Mouse (Mus musculus) layer of hippocampus, postnatal 10 days (tissue): ENCODE results near the gene Syt1. TPM values are rescaled to one million over a fixed set of nuclear protein-coding genes. Genes with fewer than 3 reads are reported as not detected.
A peak's percentile ranks its signal among the peaks of the same experiment; 100 is the strongest.

ENCODE experiments used
- DNase-seq, 2 experiments: peaks; one replicate each; pipeline ENCODE4 v3.0.0; 2021; ENCODE audit warnings: low spot score in 2 of 2
- total RNA-seq, 2 experiments: library from RNA; stranded (reverse); gene quantifications; 2 replicates each; pipeline ENCODE4 v1.2.3; 2021

Syt1 gene
- total RNA-seq, 2 experiments from 2014 or later: 629 to 667 TPM

DNA sequence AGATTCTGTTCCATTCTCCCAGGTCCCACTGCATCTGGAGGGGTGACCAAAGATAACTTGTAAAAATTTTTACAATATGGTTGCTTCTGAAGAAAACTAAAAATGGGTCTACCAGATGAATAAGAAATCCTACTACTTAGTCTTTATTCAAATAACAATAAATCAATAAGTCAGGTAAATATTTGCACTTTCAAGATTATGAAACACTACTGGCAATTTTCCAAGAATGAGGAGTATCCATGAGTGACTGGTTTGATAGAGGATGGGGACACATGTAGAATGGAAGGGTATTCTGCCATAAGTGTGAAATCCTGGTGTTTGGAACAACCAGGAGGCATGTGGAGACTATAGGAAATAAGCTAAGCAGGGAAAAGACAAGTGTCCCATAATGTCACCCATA is 124.0 kb downstream of the Syt1 start:
- no peak for DNase-seq

DNA sequence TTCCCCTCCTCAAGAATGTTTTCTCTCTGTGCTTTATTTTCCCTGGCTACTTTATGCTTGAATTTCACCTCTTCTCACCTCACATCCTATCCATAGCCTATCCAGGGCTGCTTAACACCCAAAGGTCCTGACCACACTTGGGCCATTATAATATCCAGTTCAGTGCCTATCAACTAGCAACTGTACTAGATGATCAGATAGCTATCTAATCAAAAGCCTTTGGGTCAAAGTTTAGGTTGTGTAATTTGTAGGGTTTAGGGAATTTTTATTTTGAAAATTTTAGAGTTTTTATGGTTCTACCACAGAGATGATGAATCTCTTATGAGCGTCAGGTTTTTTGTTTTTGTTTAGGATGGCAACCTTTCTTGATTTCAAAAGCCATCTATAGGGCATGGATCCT is 125.0 kb downstream of the Syt1 start:
- DNase-seq: no peak

- DNase-seq: no peak
Measured at GRCm38 (mm10) chr10:108884520-108884919, 126.3 kb downstream of the Syt1 start.

GRCm38 (mm10) chr10:108880372-108880771 is 130.4 kb downstream of the Syt1 start:
- DNase-seq: no peak

DNA sequence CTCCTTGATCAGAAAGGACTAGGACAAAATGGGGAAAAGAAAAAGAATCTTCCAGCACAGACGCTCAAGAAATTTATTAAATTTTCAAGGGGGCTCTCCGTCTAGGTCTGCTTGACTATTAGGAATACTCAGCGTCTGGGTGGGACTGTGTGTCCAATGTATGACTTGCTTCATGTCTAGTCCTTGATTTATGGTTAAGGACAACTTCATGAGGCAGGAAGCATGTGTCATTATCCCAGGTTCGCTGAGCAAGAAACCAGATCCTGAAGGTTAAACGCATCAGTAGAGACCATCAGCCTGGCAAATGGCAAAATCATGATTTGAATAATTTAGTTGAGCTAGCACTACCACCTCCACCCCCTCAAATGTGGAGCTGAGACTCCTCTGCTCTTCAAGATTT is 135.1 kb downstream of the Syt1 start:
- DNase-seq: no peak

DNA sequence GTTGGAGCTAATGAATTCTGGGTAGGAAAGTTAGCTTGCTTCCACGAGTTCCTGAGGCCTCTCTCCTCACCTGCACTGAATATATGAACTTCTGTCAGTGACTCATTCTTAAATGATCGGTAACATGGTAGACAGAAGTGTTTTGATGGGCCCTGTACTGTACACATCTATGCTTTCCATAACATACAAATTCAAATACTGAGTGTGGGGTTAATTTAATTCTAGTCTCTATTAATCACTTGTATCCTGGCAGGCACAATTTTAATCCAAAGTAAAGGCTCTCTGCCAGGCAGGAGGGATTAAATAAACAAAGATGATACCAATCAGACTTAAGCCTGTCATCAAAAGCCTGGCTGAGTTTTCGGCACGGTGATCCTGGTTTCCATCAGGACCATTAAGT is 136.1 kb downstream of the Syt1 start:
- DNase-seq: no peak

DNA sequence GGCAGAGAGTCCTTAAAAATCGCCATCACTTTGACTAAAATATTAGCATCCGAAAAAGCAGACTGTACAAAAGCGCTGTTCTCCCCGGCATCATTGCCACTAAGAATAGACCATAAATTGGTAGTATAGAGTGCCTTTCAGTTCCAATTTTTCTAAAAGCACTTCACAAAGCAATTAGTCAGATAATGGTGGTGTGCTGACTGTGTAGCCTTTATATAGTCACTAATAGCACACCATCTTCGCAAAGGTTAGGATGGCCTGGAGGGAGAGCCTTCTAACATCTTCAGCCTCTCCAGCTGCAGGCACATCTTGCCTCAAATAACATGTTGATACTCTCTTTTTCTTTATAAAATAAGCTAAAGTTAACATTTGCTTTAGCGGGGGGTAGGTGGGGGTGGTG is 138.4 kb downstream of the Syt1 start:
- no peak for DNase-seq

DNA sequence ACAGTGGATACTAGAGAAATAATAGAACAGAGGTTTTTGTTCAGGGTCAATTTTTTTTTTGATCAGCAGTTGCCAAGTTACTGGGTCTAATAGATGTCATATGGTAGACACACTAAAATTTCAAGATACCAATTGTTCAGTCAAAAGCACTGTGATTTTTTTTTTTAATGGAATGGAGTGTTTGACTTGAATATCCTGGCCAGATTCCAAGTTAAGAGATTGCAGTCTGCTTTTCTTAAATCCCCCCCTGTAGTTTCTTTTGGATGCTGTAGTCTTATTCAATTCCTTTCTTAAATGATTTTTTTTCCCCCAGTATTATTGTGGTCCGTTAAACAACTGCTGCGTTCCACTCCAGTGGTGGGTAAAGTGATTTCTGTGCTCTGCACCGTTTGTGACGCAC is 140.2 kb downstream of the Syt1 start:
- no peak for DNase-seq

DNA sequence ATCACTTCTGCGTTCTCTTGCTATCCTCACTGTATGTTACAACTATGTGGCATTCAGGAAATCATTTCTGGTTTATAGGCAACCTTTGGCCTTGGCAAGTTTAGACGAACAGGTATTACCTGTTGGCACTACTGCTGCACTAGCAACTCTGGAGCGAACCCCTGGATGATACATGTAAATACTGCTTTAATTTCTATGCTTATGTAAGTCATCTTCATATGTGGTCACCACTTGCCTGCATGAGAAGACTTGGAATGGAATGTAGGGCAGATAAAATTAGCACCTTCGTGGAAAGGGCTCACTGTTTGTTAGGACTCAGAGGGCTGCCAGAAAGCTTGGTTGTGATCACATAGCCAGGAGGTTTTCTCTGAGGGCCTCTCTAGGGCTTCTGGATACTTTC is 142.6 kb downstream of the Syt1 start:
- no peak for DNase-seq

DNA sequence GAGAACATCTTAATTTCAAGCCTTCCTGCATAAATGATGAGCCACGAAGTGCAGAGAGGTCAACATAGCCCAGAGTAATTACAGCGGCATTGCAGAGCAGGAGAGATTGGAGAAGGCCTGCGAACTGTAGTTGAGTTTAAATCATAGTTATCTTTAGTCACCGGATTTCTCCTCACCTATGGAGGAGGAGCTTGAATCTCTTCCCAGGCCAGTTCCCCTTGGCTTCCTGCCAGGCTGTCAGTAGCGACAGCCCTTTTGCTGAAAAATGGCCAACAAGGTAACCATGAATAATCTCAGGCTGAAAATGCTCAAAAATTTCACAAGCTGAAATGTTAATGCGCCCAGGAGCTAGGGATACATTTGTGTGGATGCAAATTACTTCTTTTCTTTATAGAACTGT is 143.6 kb downstream of the Syt1 start:
- no peak for DNase-seq

- DNase-seq: no peak
Measured at GRCm38 (mm10) chr10:108865586-108865985, 145.2 kb downstream of the Syt1 start.

- no peak for DNase-seq
Measured at GRCm38 (mm10) chr10:108855986-108856385, 154.8 kb downstream of the Syt1 start.

- DNase-seq: no peak
Measured at GRCm38 (mm10) chr10:108852757-108853156, 158.0 kb downstream of the Syt1 start.

DNA sequence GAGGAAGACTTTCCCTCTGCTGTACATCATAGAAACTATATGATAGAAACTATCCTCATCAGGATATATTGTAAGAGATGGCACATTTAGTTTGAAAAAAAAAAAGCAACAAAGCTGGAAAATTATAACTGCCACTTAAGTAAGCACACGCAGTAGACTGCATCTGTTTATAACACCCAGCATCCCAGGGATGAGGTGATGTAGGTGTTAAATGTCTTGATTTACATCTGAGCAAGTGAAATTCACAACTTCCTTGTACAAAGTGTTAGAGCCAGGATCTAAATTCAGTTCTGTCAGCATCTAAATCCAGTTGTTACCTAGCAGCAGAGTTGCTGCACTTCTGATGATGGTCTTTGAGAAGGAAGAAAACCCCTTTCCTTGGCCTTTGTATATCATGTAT is 173.3 kb downstream of the Syt1 start:
- no peak for DNase-seq

GRCm38 (mm10) chr10:108832248-108832647 is 178.5 kb downstream of the Syt1 start:
- DNase-seq: no peak

GRCm38 (mm10) chr10:108831801-108832200 is 179.0 kb downstream of the Syt1 start:
- peak in 1 of 2 experiments; percentile 26 for DNase-seq

GRCm38 (mm10) chr10:108822273-108822672 is 188.5 kb downstream of the Syt1 start:
- no peak for DNase-seq

DNA sequence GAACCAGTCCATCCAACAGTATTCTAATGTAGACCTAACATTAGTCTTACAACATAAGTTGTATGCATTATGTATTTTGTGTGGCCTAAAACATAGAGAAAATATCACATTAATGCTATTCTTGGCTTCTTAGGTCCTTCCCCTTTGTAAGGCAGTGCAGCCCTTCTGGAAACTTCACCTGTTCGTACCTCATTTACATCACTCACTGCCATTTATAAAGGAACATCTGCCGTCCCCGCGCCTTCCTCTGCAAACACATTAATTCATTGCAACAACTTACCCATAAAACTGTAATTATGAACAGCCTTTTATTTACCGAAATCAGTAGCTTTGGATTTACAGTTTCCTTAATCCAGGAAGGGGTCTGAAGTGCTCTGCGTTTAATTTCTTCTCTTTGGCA is 195.4 kb downstream of the Syt1 start:
- DNase-seq: no peak

DNA sequence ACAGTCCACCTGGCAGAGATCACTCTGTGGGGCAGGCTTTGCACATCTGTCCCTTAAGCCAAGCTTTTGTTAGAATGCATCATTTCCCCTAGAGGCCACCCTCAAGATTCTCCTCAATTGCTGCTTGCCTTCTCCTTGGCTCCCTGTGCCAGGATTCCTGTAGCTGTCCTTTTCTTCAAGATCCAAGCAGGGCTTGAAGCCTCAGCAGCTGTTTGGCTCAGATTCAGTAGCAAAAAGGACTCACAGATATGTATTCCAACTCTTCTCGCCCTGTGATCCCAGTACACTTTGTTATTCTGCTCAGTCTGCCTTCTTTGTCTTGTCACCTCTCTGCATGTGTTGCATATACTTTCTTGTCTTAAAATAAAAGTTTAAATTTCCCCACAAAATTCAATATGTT is 206.4 kb downstream of the Syt1 start:
- DNase-seq: no peak

DNA sequence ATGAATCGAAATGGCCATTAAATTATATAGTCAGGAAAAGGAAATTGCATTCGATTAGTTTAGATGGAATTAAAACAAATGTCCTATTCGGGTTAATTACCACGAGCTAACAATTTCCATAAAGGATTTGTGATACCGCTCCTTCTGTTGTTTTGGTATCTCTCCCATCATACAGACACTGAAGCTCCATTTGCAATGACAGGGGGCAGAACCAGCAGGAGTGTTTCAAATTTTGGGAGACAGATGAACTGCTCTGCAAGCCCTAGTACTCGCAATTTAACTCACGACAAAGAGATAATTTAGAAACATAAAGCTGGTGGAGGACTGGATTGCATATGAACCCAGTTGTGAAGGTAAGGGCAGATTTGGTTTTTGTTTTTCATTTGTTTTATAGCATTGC is 210.0 kb downstream of the Syt1 start:
- DNase-seq: no peak

GRCm38 (mm10) chr10:108798826-108799225 is 212.0 kb downstream of the Syt1 start:
- DNase-seq: no peak

GRCm38 (mm10) chr10:108782817-108783216 is 228.0 kb downstream of the Syt1 start:
- no peak for DNase-seq

DNA sequence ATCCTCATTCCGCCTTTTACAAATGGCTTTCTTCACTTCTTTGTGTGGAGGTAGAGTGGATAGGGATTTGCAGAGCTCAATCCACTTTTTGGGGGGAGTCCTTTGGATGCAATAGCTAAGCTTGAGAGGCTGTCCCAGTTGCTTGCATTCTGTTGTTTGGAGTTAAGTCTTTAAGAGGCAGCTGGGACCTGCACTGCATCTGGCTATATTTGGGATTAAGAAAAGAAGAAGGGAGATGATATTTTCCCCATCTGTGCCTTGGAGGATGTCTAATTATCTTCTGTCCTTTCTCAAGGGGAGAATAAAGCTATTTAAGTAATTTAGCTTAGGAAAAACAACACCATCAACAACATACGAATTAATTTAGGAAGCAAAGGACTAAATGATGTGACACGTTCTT is 230.2 kb downstream of the Syt1 start:
- DNase-seq: no peak

- no peak for DNase-seq
Measured at GRCm38 (mm10) chr10:108776735-108777134, 234.0 kb downstream of the Syt1 start.
